Mouse (Mus musculus): ENCODE results near the gene Ufsp2. TPM values are rescaled to one million over a fixed set of nuclear protein-coding genes. Genes with fewer than 3 reads are reported as not detected.

The Ufsp2 gene
- polyA plus RNA-seq, 1 experiment from 2014 or later: 60.7 TPM

GRCm38 (mm10) chr8:46039666-46040065, 64.3 kb downstream of the Ufsp2 start:
- no peak overlapping the region for H3K27ac ChIP-seq (replicated peaks)
- no peaks in the 10 kb centered on the region for H3K27me3 ChIP-seq (ENCODE audit: low read depth, poor library complexity, severe bottlenecking)
- WGBS: 88% methylated on average over 1 of the region's 1 CpGs
- H3K4me1 ChIP-seq: no peaks in the 10 kb centered on the region
- H3K36me3 ChIP-seq: peaks cover 15% of the 10 kb centered on the region
- DNase-seq (ENCODE audit: low spot score): no peak
- H3K9me3 ChIP-seq (replicated peaks): no peaks in the 10 kb centered on the region
- H3K4me3 ChIP-seq: no peak overlapping the region

- H3K4me1 ChIP-seq: no peaks in the 10 kb centered on the region
- no peak overlapping the region for H3K4me3 ChIP-seq
- 88% methylated on average over 13 of the region's 13 CpGs for WGBS
- no peaks in the 10 kb centered on the region for H3K9me3 ChIP-seq (replicated peaks)
- peaks cover 17% of the 10 kb centered on the region for H3K36me3 ChIP-seq
- DNase-seq (ENCODE audit: low spot score): no peak
- no peak overlapping the region for H3K27ac ChIP-seq (replicated peaks)
- H3K27me3 ChIP-seq (ENCODE audit: low read depth, poor library complexity, severe bottlenecking): no peaks in the 10 kb centered on the region
Measured at GRCm38 (mm10) chr8:46040260-46040659, 64.9 kb downstream of the Ufsp2 start.

Other genes with a start within 250 kb of the Ufsp2 start
- 10.6 and 31.0 TPM in 2 replicates for gene Pdlim3, start 90.1 kb upstream of the Ufsp2 start, polyA plus RNA-seq (2016; fragmentation: Nextera tagmentation; extraction: Ambion mirVana)
- gene Ccdc110, start 40.9 kb upstream of the Ufsp2 start, polyA plus RNA-seq (2016; fragmentation: Nextera tagmentation; extraction: Ambion mirVana): 0.19 TPM in 1 of 2 replicates, not detected in the other
- gene 1700029J07Rik, start 276 bp upstream of the Ufsp2 start, polyA plus RNA-seq (2016; fragmentation: Nextera tagmentation; extraction: Ambion mirVana): 3.2 and 3.3 TPM in 2 replicates
- 0.10 and 0.40 TPM in 2 replicates for gene Lrp2bp, start 23.8 kb downstream of the Ufsp2 start, polyA plus RNA-seq (2016; fragmentation: Nextera tagmentation; extraction: Ambion mirVana)
- gene Ankrd37, start 30.2 kb downstream of the Ufsp2 start, polyA plus RNA-seq (2016; fragmentation: Nextera tagmentation; extraction: Ambion mirVana): 21.1 and 23.2 TPM in 2 replicates
- 19.7 and 21.5 TPM in 2 replicates for gene Cfap97, start 176.2 kb downstream of the Ufsp2 start, polyA plus RNA-seq (2016; fragmentation: Nextera tagmentation; extraction: Ambion mirVana)
- gene Snx25, start 176.6 kb downstream of the Ufsp2 start, polyA plus RNA-seq (2016; fragmentation: Nextera tagmentation; extraction: Ambion mirVana): 4.5 and 4.9 TPM in 2 replicates
- gene Slc25a4, start 235.8 kb downstream of the Ufsp2 start, polyA plus RNA-seq (2016; fragmentation: Nextera tagmentation; extraction: Ambion mirVana): 505 and 511 TPM in 2 replicates